24 mouse cellular contexts compared by ENCODE assay signal in genomic region chr16:65829096-65829495, GRCm38 (mm10). TPM values are rescaled to one million over a fixed set of nuclear protein-coding genes. Genes with fewer than 3 reads are reported as not detected.
"Had no signal": no experiment of that assay in that cellular context is flagged by ENCODE, and none has a peak within 500 bp of the region (broad histone marks: within the 10 kb centered on the region; RNA-seq: fewer than 3 reads in every experiment).

No protein-coding gene starts in this region.

- H3K9ac ChIP-seq: forebrain, postnatal 0 days; heart, embryonic 12.5 days; hindbrain, embryonic 13.5 days; hindbrain, embryonic 15.5 days; limb, embryonic 13.5 days; limb, embryonic 15.5 days; liver, embryonic 12.5 days; liver, embryonic 14.5 days had no signal

- ATAC-seq: forebrain, postnatal 0 days; hindbrain, postnatal 0 days; liver, embryonic 12.5 days had no signal

- H3K9me3 ChIP-seq: heart, embryonic 10.5 days; heart, embryonic 12.5 days; hindbrain, embryonic 13.5 days; hindbrain, embryonic 15.5 days; limb, embryonic 13.5 days; limb, embryonic 15.5 days; liver, embryonic 12.5 days had no signal

- H3K27ac ChIP-seq: heart, embryonic 10.5 days; hindbrain, embryonic 13.5 days; hindbrain, embryonic 15.5 days; hindbrain, postnatal 0 days; kidney, postnatal 0 days; limb, embryonic 13.5 days; limb, embryonic 15.5 days; liver, embryonic 12.5 days; liver, embryonic 14.5 days had no signal

- H3K4me1 ChIP-seq: heart, embryonic 10.5 days; heart, embryonic 12.5 days; hindbrain, embryonic 13.5 days; hindbrain, embryonic 15.5 days; limb, embryonic 13.5 days; limb, embryonic 15.5 days; liver, embryonic 12.5 days had no signal

- H3K27me3 ChIP-seq: heart, embryonic 12.5 days; hindbrain, embryonic 13.5 days; hindbrain, embryonic 15.5 days; limb, embryonic 13.5 days; limb, embryonic 15.5 days; liver, embryonic 12.5 days had no signal

- H3K36me3 ChIP-seq: heart, embryonic 10.5 days; heart, embryonic 12.5 days; hindbrain, embryonic 13.5 days; hindbrain, embryonic 15.5 days; limb, embryonic 13.5 days; limb, embryonic 15.5 days; liver, embryonic 12.5 days had no signal

- DNase-seq: forebrain, postnatal 0 days; gastrocnemius, postnatal 10 days; gastrocnemius, postnatal 36 days; heart, adult 18-20 months; heart, postnatal 10 days; heart, postnatal 36 days; kidney, adult 18-20 months; kidney, adult 8-10 months; kidney, postnatal 14 days; kidney, postnatal 36 days; layer of hippocampus, adult 9-11 months; layer of hippocampus, postnatal 36 days; left cerebral cortex, postnatal 4 days had no signal

- H3K4me3 ChIP-seq: heart, embryonic 10.5 days; heart, embryonic 12.5 days; hindbrain, embryonic 13.5 days; hindbrain, embryonic 15.5 days; limb, embryonic 13.5 days; limb, embryonic 15.5 days; liver, embryonic 12.5 days had no signal

- H3K4me2 ChIP-seq: heart, embryonic 12.5 days; hindbrain, embryonic 13.5 days; hindbrain, embryonic 15.5 days; limb, embryonic 13.5 days; limb, embryonic 15.5 days; liver, embryonic 12.5 days had no signal

RNA-seq across cellular contexts. Expression of gene Vgll3, which starts 14.0 kb away (rescaled TPM):
- total RNA-seq: hematopoietic stem cell, adult 5-6 weeks had no signal
